Mouse (Mus musculus) v-Abl transformed pro-B cells (cell line): ENCODE measurements around the gene Lgals12.

Experiments used
- in situ Hi-C, 2 experiments: fragments of 400-800 bp; cut with MboI; formaldehyde crosslinking; loops; one replicate each; pipeline ENCODE4 v1.15.1; 2025; ENCODE audit not compliant: unreplicated experiment in 2 of 2

The Lgals12 gene

GRCm38 (mm10) chr19:7585764-7586163, 21.2 kb downstream of the Lgals12 start:
- in situ Hi-C loops: no loop called here

GRCm38 (mm10) chr19:7585279-7585678, 21.7 kb downstream of the Lgals12 start:
- in situ Hi-C loops: no loop called here

GRCm38 (mm10) chr19:7583599-7583998, 23.4 kb downstream of the Lgals12 start:
- in situ Hi-C loops: no loop called here

GRCm38 (mm10) chr19:7583101-7583500, 23.9 kb downstream of the Lgals12 start:
- in situ Hi-C loops: no loop called here

- in situ Hi-C loops: no loop called here
Observed at GRCm38 (mm10) chr19:7581042-7581441, 26.0 kb downstream of the Lgals12 start.

GRCm38 (mm10) chr19:7577710-7578109, 29.3 kb downstream of the Lgals12 start:
- in situ Hi-C loops: no loop called here

GRCm38 (mm10) chr19:7576180-7576579, 30.8 kb downstream of the Lgals12 start:
- in situ Hi-C loops: no loop called here

GRCm38 (mm10) chr19:7569650-7570049, 37.3 kb downstream of the Lgals12 start:
- in situ Hi-C loops: no loop called here

- in situ Hi-C loops: no loop called here
Observed at GRCm38 (mm10) chr19:7568364-7568763, 38.6 kb downstream of the Lgals12 start.

- in situ Hi-C loops: no loop called here
Observed at GRCm38 (mm10) chr19:7566826-7567225, 40.2 kb downstream of the Lgals12 start.

GRCm38 (mm10) chr19:7564457-7564856, 42.5 kb downstream of the Lgals12 start:
- in situ Hi-C loops: no loop called here

- in situ Hi-C loops: no loop called here
Observed at GRCm38 (mm10) chr19:7563676-7564075, 43.3 kb downstream of the Lgals12 start.

GRCm38 (mm10) chr19:7562601-7563129, 44.3 kb downstream of the Lgals12 start:
- in situ Hi-C loops: no loop called here

GRCm38 (mm10) chr19:7561456-7561855, 45.5 kb downstream of the Lgals12 start:
- in situ Hi-C loops: no loop called here

GRCm38 (mm10) chr19:7559986-7560385, 47.0 kb downstream of the Lgals12 start:
- in situ Hi-C loops: no loop called here

GRCm38 (mm10) chr19:7558675-7559074, 48.3 kb downstream of the Lgals12 start:
- in situ Hi-C loops: no loop called here

- in situ Hi-C loops: no loop called here
Observed at GRCm38 (mm10) chr19:7557844-7558243, 49.1 kb downstream of the Lgals12 start.

GRCm38 (mm10) chr19:7557328-7557822, 49.6 kb downstream of the Lgals12 start, which contains the start of gene Pla2g16:
TSS of gene Pla2g16 (plus strand) at chr19:7557459.
- in situ Hi-C loops: no loop called here

GRCm38 (mm10) chr19:7556641-7557040, 50.4 kb downstream of the Lgals12 start:
- in situ Hi-C loops: no loop called here

GRCm38 (mm10) chr19:7554881-7555280, 52.1 kb downstream of the Lgals12 start:
- in situ Hi-C loops: no loop called here

GRCm38 (mm10) chr19:7553441-7553840, 53.6 kb downstream of the Lgals12 start:
- in situ Hi-C loops: no loop called here

GRCm38 (mm10) chr19:7552301-7552673, 54.7 kb downstream of the Lgals12 start:
- in situ Hi-C loops: no loop called here
